Comparison of ENCODE assay signal across 14 mouse cellular contexts in the genomic region with DNA sequence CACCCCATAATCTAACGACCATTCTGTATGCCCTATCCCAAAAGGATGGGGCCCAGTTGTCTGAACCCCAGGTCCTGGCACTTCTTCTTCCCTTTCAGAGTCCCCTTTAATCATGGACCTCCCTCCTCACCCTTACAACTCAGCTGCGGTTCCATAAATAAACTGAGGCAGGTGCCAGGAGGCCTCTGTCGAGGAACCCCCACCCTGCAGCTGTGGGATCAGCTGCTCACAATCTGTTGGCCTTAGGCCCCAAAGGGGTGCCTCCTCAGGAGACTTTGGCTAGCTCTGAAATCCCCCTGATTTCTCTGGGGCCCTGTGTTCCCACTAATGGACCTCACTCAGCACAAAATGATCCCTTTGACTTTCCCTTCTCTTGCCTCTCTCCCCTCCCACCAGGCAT. TPM values are rescaled to one million over a fixed set of nuclear protein-coding genes. Genes with fewer than 3 reads are reported as not detected.
DNase-seq lines count a peak whose midpoint lies in the region; ATAC-seq and TF ChIP-seq lines count a peak whose summit lies in the region.
"Had no signal": no experiment of that assay in that cellular context is flagged by ENCODE, and none has a peak within 500 bp of the region (broad histone marks: within the 10 kb centered on the region; RNA-seq: fewer than 3 reads in every experiment).

No protein-coding gene starts in this region.

- DNase-seq in forebrain, embryonic 11.5 days (ENCODE audit: low spot score), result no peak
- DNase-seq in kidney, adult 2 months, result no peak
- DNase-seq in ovary, postnatal 36 days (ENCODE audit: low spot score), result no peak
- no peak for DNase-seq in gastrocnemius, postnatal 10 days
- DNase-seq: adrenal gland, postnatal 10 days; cerebellum, adult 11-12 months; kidney, adult 11 months; layer of hippocampus, postnatal 36 days had no signal

- peak overlapping the region; percentile 11; the same call in 1 of the 2 replicates for H3K4me2 ChIP-seq in forebrain, embryonic 11.5 days (ENCODE audit: low read depth, low read length, severe bottlenecking)
- H3K4me2 ChIP-seq in forebrain, embryonic 13.5 days, result no peak overlapping the region
- no peak overlapping the region for H3K4me2 ChIP-seq in kidney, embryonic 14.5 days (replicated peaks; ENCODE audit: low read depth, low read length)
- H3K4me2 ChIP-seq in intestine, postnatal 0 days (replicated peaks; ENCODE audit: low read depth), result 0 out of 2 replicates have a peak overlapping the region, but pooled peaks have one; percentile 49

- H3K27me3 ChIP-seq in forebrain, embryonic 11.5 days (ENCODE audit: control insufficient read depth, insufficient read depth, low read length), result peaks cover 6% of the 10 kb centered on the region
- H3K27me3 ChIP-seq in forebrain, embryonic 13.5 days, result peaks cover 7% of the 10 kb centered on the region; the same call in 1 of the 2 replicates
- peaks cover 7% of the 10 kb centered on the region; the same call in 1 of the 2 replicates for H3K27me3 ChIP-seq in kidney, embryonic 14.5 days (ENCODE audit: control insufficient read depth, insufficient read depth, low read length)
- no peaks in the 10 kb centered on the region for H3K27me3 ChIP-seq in kidney, adult 2 months (replicated peaks; ENCODE audit: control insufficient read depth, insufficient read depth, low read length)
- H3K27me3 ChIP-seq in C2C12 (ENCODE audit: control insufficient read depth, insufficient read depth, insufficient read length), result no peaks in the 10 kb centered on the region
- H3K27me3 ChIP-seq in intestine, postnatal 0 days (replicated peaks; ENCODE audit: control insufficient read depth, insufficient read depth, low read length), result peaks cover 13% of the 10 kb centered on the region

- 54% methylated on average over 3 of the region's 3 CpGs for WGBS in forebrain, embryonic 11.5 days
- WGBS in forebrain, embryonic 13.5 days, result 53% methylated on average over 3 of the region's 3 CpGs
- 41% methylated on average over 3 of the region's 3 CpGs for WGBS in kidney, embryonic 14.5 days
- 55% methylated on average over 3 of the region's 3 CpGs for WGBS in kidney, adult 2 months
- WGBS in intestine, postnatal 0 days, result 29% methylated on average over 3 of the region's 3 CpGs

- H3K79me2 ChIP-seq in C2C12 (ENCODE audit: control insufficient read depth, insufficient read depth), result no peaks in the 10 kb centered on the region

- peaks cover 60% of the 10 kb centered on the region for H3K4me1 ChIP-seq in forebrain, embryonic 11.5 days (replicated peaks; ENCODE audit: control insufficient read depth, insufficient read depth, low read length)
- peaks cover 92% of the 10 kb centered on the region for H3K4me1 ChIP-seq in forebrain, embryonic 13.5 days
- H3K4me1 ChIP-seq in kidney, embryonic 14.5 days (ENCODE audit: control insufficient read depth, insufficient read depth, low read length), result peaks cover 73% of the 10 kb centered on the region
- H3K4me1 ChIP-seq in kidney, adult 2 months (ENCODE audit: control insufficient read depth, insufficient read depth, low read length), result 0 out of 2 replicates have a peak, but pooled peaks cover 12% of the 10 kb centered on the region
- peaks cover 42% of the 10 kb centered on the region for H3K4me1 ChIP-seq in intestine, postnatal 0 days (replicated peaks; ENCODE audit: control insufficient read depth, insufficient read depth, low read length)

- no peaks in the 10 kb centered on the region for H3K9me3 ChIP-seq in forebrain, embryonic 11.5 days (ENCODE audit: control insufficient read depth, low read length)
- H3K9me3 ChIP-seq in forebrain, embryonic 13.5 days (replicated peaks), result no peaks in the 10 kb centered on the region
- H3K9me3 ChIP-seq in kidney, embryonic 14.5 days (ENCODE audit: control insufficient read depth, low read length), result no peaks in the 10 kb centered on the region
- no peaks in the 10 kb centered on the region for H3K9me3 ChIP-seq in intestine, postnatal 0 days (ENCODE audit: control insufficient read depth)

- H3K4me3 ChIP-seq in forebrain, embryonic 11.5 days (ENCODE audit: low read depth, low read length), result no peak overlapping the region
- H3K4me3 ChIP-seq in forebrain, embryonic 13.5 days, result no peak overlapping the region
- H3K4me3 ChIP-seq in kidney, embryonic 14.5 days (ENCODE audit: low read length), result no peak overlapping the region
- no peak overlapping the region for H3K4me3 ChIP-seq in kidney, adult 2 months (ENCODE audit: insufficient read depth, low read depth, low read length)
- H3K4me3 ChIP-seq in C2C12 (ENCODE audit: insufficient read depth, poor library complexity, severe bottlenecking), result no peak overlapping the region
- no peak overlapping the region for H3K4me3 ChIP-seq in intestine, postnatal 0 days (ENCODE audit: low read depth, low read length)

- no peak for TF ChIP-seq POLR2A in kidney, adult 2 months (IDR thresholded peaks at IDR 0.05; ENCODE audit: low read depth, low read length)

- H3K9ac ChIP-seq in forebrain, embryonic 11.5 days (ENCODE audit: low read length), result peak overlapping the region; percentile 51; the same call in 1 of the 2 replicates
- H3K9ac ChIP-seq in forebrain, embryonic 13.5 days, result no peak overlapping the region
- no peak overlapping the region for H3K9ac ChIP-seq in kidney, embryonic 14.5 days (ENCODE audit: low read depth, low read length)
- H3K9ac ChIP-seq in intestine, postnatal 0 days (ENCODE audit: low read depth, low read length), result no peak overlapping the region
- H3K9ac ChIP-seq: liver, embryonic 14.5 days had no signal

- no peak for TF ChIP-seq CTCF in kidney, adult 2 months (conservative IDR thresholded peaks at IDR 0.05; ENCODE audit: insufficient read depth, insufficient read length, low read depth, low read length)
- no peak for TF ChIP-seq CTCF in C2C12 (IDR thresholded peaks at IDR 0.05; ENCODE audit: control insufficient read depth, insufficient read depth, insufficient read length)
- no peak for TF ChIP-seq CTCF in intestine, postnatal 0 days (IDR thresholded peaks at IDR 0.05; ENCODE audit: low read depth)

- no peaks in the 10 kb centered on the region for H3K36me3 ChIP-seq in forebrain, embryonic 11.5 days (ENCODE audit: control insufficient read depth, insufficient read depth, low read length)
- H3K36me3 ChIP-seq in forebrain, embryonic 13.5 days (ENCODE audit: poor library complexity, severe bottlenecking), result peaks cover 22% of the 10 kb centered on the region; the same call in 1 of the 2 replicates
- H3K36me3 ChIP-seq in kidney, embryonic 14.5 days (ENCODE audit: control insufficient read depth, insufficient read depth, low read length), result no peaks in the 10 kb centered on the region
- H3K36me3 ChIP-seq in kidney, adult 2 months (ENCODE audit: control insufficient read depth, insufficient read depth, low read length), result no peaks in the 10 kb centered on the region
- peaks cover 2% of the 10 kb centered on the region for H3K36me3 ChIP-seq in C2C12 (ENCODE audit: control insufficient read depth, insufficient read depth)
- H3K36me3 ChIP-seq in intestine, postnatal 0 days (ENCODE audit: control insufficient read depth, insufficient read depth), result peaks cover 3% of the 10 kb centered on the region; the same call in 1 of the 2 replicates

- no peak for ATAC-seq in forebrain, embryonic 11.5 days (replicated peaks; ENCODE audit: low FRiP score)
- ATAC-seq in forebrain, embryonic 13.5 days, result no peak
- ATAC-seq in kidney, embryonic 14.5 days (ENCODE audit: low FRiP score, low TSS enrichment), result no peak
- ATAC-seq in intestine, postnatal 0 days, result no peak

- H3K27ac ChIP-seq in forebrain, embryonic 11.5 days (ENCODE audit: low read depth, low read length), result no peak overlapping the region; the same call in 1 of the 2 replicates
- no peak overlapping the region for H3K27ac ChIP-seq in forebrain, embryonic 13.5 days
- peak overlapping the region; percentile 6; the same call in 1 of the 2 replicates for H3K27ac ChIP-seq in kidney, embryonic 14.5 days (ENCODE audit: low read depth, low read length)
- no peak overlapping the region for H3K27ac ChIP-seq in kidney, adult 2 months (ENCODE audit: insufficient read depth, low read depth, low read length)
- peak overlapping the region; percentile 95; the same call in 1 of the 2 replicates for H3K27ac ChIP-seq in intestine, postnatal 0 days (ENCODE audit: low read depth, low read length)
- H3K27ac ChIP-seq: liver, embryonic 14.5 days had no signal

- H3ac ChIP-seq in C2C12 (ENCODE audit: control insufficient read depth, insufficient read length, low read depth), result peak overlapping the region; percentile 69

- H3K79me3 ChIP-seq in C2C12 (ENCODE audit: low read depth), result no peaks in the 10 kb centered on the region

RNA-seq across cellular contexts. Expression of a gene that starts 13.2 kb away (rescaled TPM):
- 92.0 and 99.9 TPM in 2 replicates for polyA plus RNA-seq in forebrain, embryonic 11.5 days (2014; fragmentation: Nextera tagmentation; extraction: Ambion mirVana)
- polyA plus RNA-seq in forebrain, embryonic 13.5 days (2015; fragmentation: Nextera tagmentation; extraction: Ambion mirVana), result 76.3 and 79.9 TPM in 2 replicates
- polyA plus RNA-seq in kidney, embryonic 14.5 days (2014; fragmentation: Nextera tagmentation; extraction: Ambion mirVana), result 14.8 and 26.1 TPM in 2 replicates
- polyA plus RNA-seq in kidney, adult 2 months (2012; rRNA removed), result 7.2 and 7.5 TPM in 2 replicates
- 158 TPM for polyA plus RNA-seq in C2C12 (2012; fragmentation: generic; extraction: Trizol)
- polyA plus RNA-seq in intestine, postnatal 0 days (2015; fragmentation: Nextera tagmentation; extraction: Ambion mirVana), result 9.2 and 9.5 TPM in 2 replicates
- total RNA-seq in gastrocnemius, postnatal 10 days (2021), result 10 to 100 TPM; 72.4 to 87.7 TPM

RNA-seq across cellular contexts. Expression of a gene that starts 15.9 kb away (rescaled TPM):
- 0.52 and 0.72 TPM in 2 replicates for polyA plus RNA-seq in forebrain, embryonic 11.5 days (2014; fragmentation: Nextera tagmentation; extraction: Ambion mirVana)
- 9.5 and 9.6 TPM in 2 replicates for polyA plus RNA-seq in forebrain, embryonic 13.5 days (2015; fragmentation: Nextera tagmentation; extraction: Ambion mirVana)
- not detected in 2 replicates for polyA plus RNA-seq in kidney, embryonic 14.5 days (2014; fragmentation: Nextera tagmentation; extraction: Ambion mirVana)
- 0.34 and 0.48 TPM in 2 replicates for polyA plus RNA-seq in kidney, adult 2 months (2012; rRNA removed)
- 0.15 TPM for polyA plus RNA-seq in C2C12 (2012; fragmentation: generic; extraction: Trizol)
- 0.17 and 0.24 TPM in 2 replicates for polyA plus RNA-seq in intestine, postnatal 0 days (2015; fragmentation: Nextera tagmentation; extraction: Ambion mirVana)
- 1 to 10 TPM in 1 of 2 experiments, under 1 TPM in 1; 0.61 to 1.9 TPM for total RNA-seq in gastrocnemius, postnatal 10 days (2021)
- polyA plus RNA-seq: liver, embryonic 14.5 days had no signal

RNA-seq across cellular contexts. Expression of a gene that starts 35.6 kb away (rescaled TPM):
- 409 and 417 TPM in 2 replicates for polyA plus RNA-seq in forebrain, embryonic 11.5 days (2014; fragmentation: Nextera tagmentation; extraction: Ambion mirVana)
- 67.1 and 89.5 TPM in 2 replicates for polyA plus RNA-seq in forebrain, embryonic 13.5 days (2015; fragmentation: Nextera tagmentation; extraction: Ambion mirVana)
- 113 and 169 TPM in 2 replicates for polyA plus RNA-seq in kidney, embryonic 14.5 days (2014; fragmentation: Nextera tagmentation; extraction: Ambion mirVana)
- polyA plus RNA-seq in kidney, adult 2 months (2012; rRNA removed), result 0.88 and 0.94 TPM in 2 replicates
- polyA plus RNA-seq in C2C12 (2012; fragmentation: generic; extraction: Trizol), result 14.4 TPM
- polyA plus RNA-seq in intestine, postnatal 0 days (2015; fragmentation: Nextera tagmentation; extraction: Ambion mirVana), result 0.81 and 1.9 TPM in 2 replicates
- total RNA-seq in gastrocnemius, postnatal 10 days (2021), result 1 to 10 TPM in 1 of 2 experiments, under 1 TPM in 1; 0.96 to 1.1 TPM

RNA-seq across cellular contexts. Expression of a gene that starts 43.3 kb away (rescaled TPM):
- polyA plus RNA-seq in forebrain, embryonic 11.5 days (2014; fragmentation: Nextera tagmentation; extraction: Ambion mirVana), result 0.27 and 0.39 TPM in 2 replicates
- polyA plus RNA-seq in forebrain, embryonic 13.5 days (2015; fragmentation: Nextera tagmentation; extraction: Ambion mirVana), result 0.11 and 0.36 TPM in 2 replicates
- polyA plus RNA-seq in kidney, embryonic 14.5 days (2014; fragmentation: Nextera tagmentation; extraction: Ambion mirVana), result not detected in 2 replicates
- polyA plus RNA-seq in kidney, adult 2 months (2012; rRNA removed), result not detected in 2 replicates
- not detected for polyA plus RNA-seq in C2C12 (2012; fragmentation: generic; extraction: Trizol)
- not detected in 2 replicates for polyA plus RNA-seq in intestine, postnatal 0 days (2015; fragmentation: Nextera tagmentation; extraction: Ambion mirVana)
- not detected for total RNA-seq in gastrocnemius, postnatal 10 days (2021)
- total RNA-seq: adrenal gland, postnatal 10 days had no signal
- polyA plus RNA-seq: embryonic facial prominence, embryonic 11.5 days; liver, embryonic 14.5 days had no signal

RNA-seq across cellular contexts. Expression of a gene that starts 53.6 kb away (rescaled TPM):
- 22.2 and 23.2 TPM in 2 replicates for polyA plus RNA-seq in forebrain, embryonic 11.5 days (2014; fragmentation: Nextera tagmentation; extraction: Ambion mirVana)
- polyA plus RNA-seq in forebrain, embryonic 13.5 days (2015; fragmentation: Nextera tagmentation; extraction: Ambion mirVana), result 20.7 and 22.7 TPM in 2 replicates
- polyA plus RNA-seq in kidney, embryonic 14.5 days (2014; fragmentation: Nextera tagmentation; extraction: Ambion mirVana), result 19.3 and 21.6 TPM in 2 replicates
- polyA plus RNA-seq in kidney, adult 2 months (2012; rRNA removed), result 19.3 and 27.3 TPM in 2 replicates
- polyA plus RNA-seq in C2C12 (2012; fragmentation: generic; extraction: Trizol), result 7.1 TPM
- polyA plus RNA-seq in intestine, postnatal 0 days (2015; fragmentation: Nextera tagmentation; extraction: Ambion mirVana), result 5.8 and 6.1 TPM in 2 replicates
- 1 to 10 TPM; 4.8 to 7.0 TPM for total RNA-seq in gastrocnemius, postnatal 10 days (2021)

Comparison
In these comparisons a context has a peak if more than half of its experiments do, and no peak if none do; other contexts are left out.
1. H3K27ac ChIP-seq: peak in kidney, embryonic 14.5 days (single experiment) and intestine, postnatal 0 days (single experiment); none in forebrain, embryonic 11.5 days (single experiment), forebrain, embryonic 13.5 days (single experiment) and kidney, adult 2 months (single experiment).
2. H3K4me2 ChIP-seq: peak in forebrain, embryonic 11.5 days (single experiment) and intestine, postnatal 0 days (single experiment); none in forebrain, embryonic 13.5 days (single experiment) and kidney, embryonic 14.5 days (single experiment).